Mouse (Mus musculus) small intestine, adult 2 months (tissue): Measurements from ENCODE around the gene Guf1.

Experiments used
- CTCF ChIP-seq: fragments of 200-500 bp; IDR thresholded peaks from 2 replicates; pipeline ENCODE4 v1.5.1; 2012; ENCODE audit warnings: low read depth, mild to moderate bottlenecking, control low read depth, inconsistent platforms, low read length, moderate library complexity, mixed read lengths; ENCODE audit not compliant: insufficient replicate concordance, insufficient read length; ENCODE audit errors: extremely low read depth
- POLR2A ChIP-seq: fragments of 200-500 bp; IDR thresholded peaks from 2 replicates; pipeline ENCODE4 v1.6.1; 2012; ENCODE audit warnings: low read depth, mild to moderate bottlenecking, control low read depth, inconsistent platforms, low read length, moderate library complexity

DNA sequence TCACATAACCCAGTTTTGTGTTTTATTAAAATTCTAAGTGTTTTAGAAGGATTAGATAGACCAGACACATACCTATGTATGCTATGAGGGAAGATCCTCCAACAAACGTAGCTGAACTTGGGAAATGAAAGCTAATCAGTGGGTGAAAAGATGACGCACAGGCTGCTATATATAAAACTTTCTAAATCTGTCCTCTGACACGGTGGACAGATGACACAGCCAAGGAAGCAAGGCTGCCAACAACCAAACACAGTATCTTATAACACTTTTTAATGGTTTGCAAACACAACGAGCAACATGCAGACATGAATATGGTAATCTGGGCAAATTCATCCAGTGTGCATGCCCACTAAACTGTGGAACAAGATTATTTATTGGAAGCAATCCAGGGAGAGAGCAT is 14.2 kb upstream of the Guf1 start, which contains the start of gene Yipf7:
- TF ChIP-seq CTCF (no peak), POLR2A (no peak)
